Mouse (Mus musculus) cerebellum, adult 2 months (tissue): ENCODE results near the gene Kansl3. TPM values are rescaled to one million over a fixed set of nuclear protein-coding genes. Genes with fewer than 3 reads are reported as not detected.
A peak's percentile ranks its signal among the peaks of the same experiment; 100 is the strongest.

ENCODE experiments used
- DNase-seq, 2 experiments: peaks; one replicate each; pipeline ENCODE4 v3.0.0; 2021
- H3K27ac ChIP-seq: fragments of 200-500 bp; 2 replicates; pipeline ENCODE4 v1.5.1; 2012; ENCODE audit warnings: low read length, control low read depth, inconsistent platforms; ENCODE audit not compliant: insufficient read depth
- H3K27me3 ChIP-seq: fragments of 200-500 bp; 2 replicates; pipeline ENCODE4 v1.6.1; 2012; ENCODE audit warnings: inconsistent platforms, mild to moderate bottlenecking, low read length, moderate library complexity; ENCODE audit not compliant: control insufficient read depth, insufficient read depth
- H3K4me1 ChIP-seq: fragments of 200-500 bp; 2 replicates; pipeline ENCODE4 v1.6.1; 2011; ENCODE audit warnings: low read length; ENCODE audit not compliant: control insufficient read depth, insufficient read depth
- H3K4me3 ChIP-seq: fragments of 200-500 bp; replicated peaks from 2 replicates; pipeline ENCODE3; 2011; ENCODE audit warnings: mild to moderate bottlenecking, low read depth, low read length, control low read depth; ENCODE audit not compliant: insufficient read depth
- CTCF ChIP-seq: fragments of 200-500 bp; IDR thresholded peaks from 2 replicates; pipeline ENCODE4 v1.5.1; 2011; ENCODE audit warnings: low read depth, mild to moderate bottlenecking, control low read depth, low read length, moderate library complexity, borderline replicate concordance; ENCODE audit not compliant: insufficient read depth
- POLR2A ChIP-seq: fragments of 200-500 bp; IDR thresholded peaks from 2 replicates; pipeline ENCODE4 v1.6.1; 2011; ENCODE audit warnings: low read length, control low read depth, borderline replicate concordance; ENCODE audit not compliant: insufficient read depth
- WGBS: fragments of 180-500 bp; shearing (Covaris S2); methylation state at CpG from one replicate; pipeline ENCODE4 v1.1.7; 2018; 5-methylcytosine and 5-hydroxymethylcytosine counted together
- polyA plus RNA-seq: library from polyadenylated mRNA; depleted of rRNA; stranded (reverse); fragments of >200 nt; gene quantifications from 2 replicates; pipeline ENCODE4 v1.2.3, GENCODE M21; 2012

Gene Kansl3
- polyA plus RNA-seq, 1 experiment = 72.1 TPM

DNA sequence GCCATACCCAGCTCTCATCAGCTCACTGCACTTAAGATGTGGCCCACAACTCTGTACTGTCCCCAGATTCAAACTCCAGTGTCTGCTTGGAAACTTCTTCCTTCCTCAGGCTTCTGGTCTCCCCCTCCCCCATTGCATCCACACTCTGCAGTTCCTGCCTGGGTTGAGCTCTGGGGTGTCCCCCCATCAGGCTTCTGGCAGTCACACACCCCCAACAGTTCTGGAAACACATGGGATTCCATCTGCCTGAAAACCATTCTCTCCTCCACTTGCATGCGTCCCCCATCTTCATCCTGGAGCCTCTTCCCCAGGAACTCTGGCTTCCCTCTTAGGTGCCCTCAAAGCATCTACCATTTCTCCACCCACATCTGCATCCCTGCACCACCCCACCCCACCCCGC lies 42.2 kb downstream of the Kansl3 start:
- DNase-seq = no peak
- 94% methylated on average over 2 of the region's 2 CpGs for WGBS
- Histone ChIP-seq H3K4me3 (no peak overlapping the region), H3K4me1 (no peaks in the 10 kb centered on the region), H3K27me3 (no peaks in the 10 kb centered on the region), H3K27ac (no peak overlapping the region)
- TF ChIP-seq CTCF (no peak), POLR2A (no peak)

DNA sequence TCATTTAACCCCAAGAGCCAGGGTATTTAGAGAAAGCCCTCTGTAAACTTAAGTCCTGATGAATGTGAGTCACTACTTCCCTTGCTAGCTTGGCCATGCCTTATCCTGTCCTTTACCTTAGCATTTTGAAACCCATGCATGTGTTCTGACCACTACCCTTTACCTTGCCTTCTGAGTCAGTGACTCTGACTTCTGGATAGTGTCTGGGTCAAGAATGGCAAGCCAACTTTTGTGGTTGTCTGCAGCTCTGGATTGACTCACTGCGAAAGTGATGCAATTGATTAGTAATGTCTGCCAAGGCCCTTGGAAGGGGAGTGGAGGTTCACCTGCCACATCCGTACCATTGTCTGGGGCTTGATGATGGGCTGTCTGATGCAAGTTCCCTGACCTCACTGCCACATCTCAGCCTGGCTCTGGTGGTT lies 43.1 kb downstream of the Kansl3 start:
- Histone ChIP-seq H3K27ac (no peak overlapping the region), H3K4me1 (peaks cover 8% of the 10 kb centered on the region), H3K4me3 (no peak overlapping the region), H3K27me3 (no peaks in the 10 kb centered on the region)
- no peak for TF ChIP-seq CTCF
- DNase-seq = no peak
- 92% methylated on average over 2 of the region's 2 CpGs for WGBS

DNA sequence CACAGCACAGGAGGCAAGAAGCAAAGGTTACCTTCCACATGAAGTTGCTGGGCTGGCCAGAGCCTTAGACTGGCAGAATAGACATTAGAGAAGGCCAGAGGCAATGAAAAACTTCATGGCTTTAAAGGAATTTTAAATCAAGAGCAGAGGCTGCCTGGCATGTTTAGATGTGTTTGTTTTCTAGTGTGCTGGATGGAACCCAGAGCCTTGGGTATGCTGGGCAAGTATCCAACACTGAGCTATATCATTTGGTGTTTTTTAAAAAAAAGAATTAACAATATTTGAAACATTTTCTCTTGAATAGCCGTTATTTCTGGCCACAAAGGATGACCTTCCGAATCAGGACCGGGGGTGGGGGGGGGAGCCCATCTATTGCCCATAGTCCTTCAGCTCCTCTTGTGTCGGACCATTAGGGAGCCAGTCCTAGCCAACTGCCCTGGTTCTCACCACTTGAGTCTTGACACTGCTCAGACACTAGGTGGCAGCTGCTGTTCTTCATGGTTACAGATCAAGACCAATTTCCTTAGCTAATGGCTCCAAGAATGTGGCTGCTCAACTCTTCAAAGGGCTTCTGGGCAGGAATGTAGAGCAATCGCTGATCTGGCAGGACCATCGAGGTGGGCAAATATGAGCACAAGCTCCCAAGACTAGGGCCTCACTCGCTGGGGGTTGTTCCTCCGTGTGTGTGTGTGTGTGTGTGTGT lies 45.1 kb downstream of the Kansl3 start:
- WGBS = 40% methylated on average over 8 of the region's 8 CpGs
- Histone ChIP-seq H3K27me3 (no peaks in the 10 kb centered on the region), H3K4me3 (no peak overlapping the region), H3K27ac (no peak overlapping the region), H3K4me1 (peaks cover 19% of the 10 kb centered on the region)
- TF ChIP-seq CTCF (peak; percentile 70), POLR2A (no peak)
- DNase-seq = peak; percentile 56 to 66

DNA sequence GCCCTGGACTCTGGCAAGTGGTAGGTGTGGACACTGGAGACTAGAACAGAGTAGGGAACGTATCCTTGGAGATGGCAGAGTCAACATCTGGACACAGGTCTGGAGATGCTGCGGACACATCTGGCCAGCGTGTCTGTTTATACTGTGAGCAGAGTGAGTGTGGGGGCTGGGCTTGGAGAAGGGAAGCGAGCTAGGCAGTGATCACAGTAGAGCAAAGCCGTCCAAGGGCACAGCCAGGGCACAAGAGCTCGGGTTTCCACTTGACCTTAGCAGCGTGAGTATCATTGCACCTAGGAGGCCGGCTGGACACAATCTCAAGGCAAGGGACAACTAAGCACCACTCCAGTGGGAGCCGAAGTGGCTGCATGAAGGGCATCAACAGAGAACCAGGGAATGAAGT lies 45.9 kb downstream of the Kansl3 start:
- TF ChIP-seq CTCF (no peak), POLR2A (no peak)
- no peak for DNase-seq
- 92% methylated on average over 9 of the region's 9 CpGs for WGBS
- Histone ChIP-seq H3K27me3 (no peaks in the 10 kb centered on the region), H3K27ac (no peak overlapping the region), H3K4me1 (peaks cover 19% of the 10 kb centered on the region), H3K4me3 (no peak overlapping the region)

DNA sequence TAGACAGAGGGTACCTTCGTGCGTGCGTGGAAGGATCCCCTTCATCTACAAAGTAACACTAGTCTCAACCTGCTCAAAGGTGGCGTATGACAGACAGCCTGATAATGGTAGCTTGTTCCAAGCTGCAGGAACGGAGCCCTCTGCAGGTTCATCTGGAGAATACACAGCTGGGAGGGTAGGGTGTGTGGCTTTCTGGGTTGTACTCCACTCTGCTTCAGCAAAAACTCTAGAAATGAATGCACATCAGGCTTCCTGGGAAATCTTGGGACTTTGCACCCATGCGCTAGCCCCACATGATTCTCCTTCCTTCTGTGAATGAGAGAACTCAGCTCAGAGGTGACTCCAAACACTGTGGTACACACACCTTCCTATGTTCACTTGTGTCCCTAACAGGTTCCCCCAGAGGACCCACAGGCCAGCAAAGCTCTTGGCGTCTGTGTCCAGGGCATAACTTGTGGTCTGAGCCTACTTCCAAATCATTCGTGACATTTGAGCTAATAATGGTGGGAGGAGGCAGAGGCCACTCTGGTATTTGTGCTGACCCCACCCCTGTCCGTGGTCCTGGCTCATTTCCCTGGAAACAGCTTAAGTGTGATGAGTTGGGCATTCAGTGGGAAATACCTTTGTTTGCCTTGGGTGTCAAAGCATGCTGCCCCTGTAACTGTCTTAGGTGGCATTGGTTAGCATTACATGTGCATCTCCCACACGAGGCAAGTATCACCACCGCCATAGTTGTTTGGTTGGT lies 47.0 kb downstream of the Kansl3 start:
- WGBS = 80% methylated on average over 11 of the region's 11 CpGs
- H3K4me1 ChIP-seq = peaks cover 19% of the 10 kb centered on the region
- H3K4me3 ChIP-seq = no peak overlapping the region
- TF ChIP-seq CTCF (peak; percentile 39; the same call in 1 of the 2 replicates), POLR2A (no peak)
- no peak for DNase-seq
- H3K27ac ChIP-seq = no peak overlapping the region
- no peaks in the 10 kb centered on the region for H3K27me3 ChIP-seq

DNA sequence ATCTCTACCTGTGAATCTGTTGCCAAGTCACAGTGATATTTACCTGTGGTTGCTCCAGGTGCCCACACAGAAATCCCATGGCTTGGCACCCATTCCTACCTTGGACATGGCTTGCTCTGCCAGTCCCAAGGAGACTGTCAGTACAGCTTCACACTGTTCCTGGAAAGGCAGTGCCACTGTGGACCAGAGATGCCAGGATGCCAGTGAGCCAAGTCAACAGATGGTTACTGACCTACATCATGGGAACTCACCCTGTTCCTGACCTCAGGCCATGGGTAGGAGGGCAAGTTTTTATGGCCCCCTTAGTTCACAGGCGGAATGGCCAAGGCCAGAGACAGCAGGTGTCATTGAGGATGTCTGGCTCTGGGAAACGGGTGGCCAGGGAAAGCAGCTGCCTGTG lies 47.8 kb downstream of the Kansl3 start:
- H3K4me3 ChIP-seq = no peak overlapping the region
- 8% methylated on average over 2 of the region's 2 CpGs for whole genome bisulfite sequencing
- no peak overlapping the region for H3K27ac ChIP-seq
- TF ChIP-seq POLR2A = no peak
- TF ChIP-seq CTCF = no peak
- H3K4me1 ChIP-seq = peaks cover 19% of the 10 kb centered on the region
- DNase-seq = peak; percentile 57 to 75
- H3K27me3 ChIP-seq = no peaks in the 10 kb centered on the region

DNA sequence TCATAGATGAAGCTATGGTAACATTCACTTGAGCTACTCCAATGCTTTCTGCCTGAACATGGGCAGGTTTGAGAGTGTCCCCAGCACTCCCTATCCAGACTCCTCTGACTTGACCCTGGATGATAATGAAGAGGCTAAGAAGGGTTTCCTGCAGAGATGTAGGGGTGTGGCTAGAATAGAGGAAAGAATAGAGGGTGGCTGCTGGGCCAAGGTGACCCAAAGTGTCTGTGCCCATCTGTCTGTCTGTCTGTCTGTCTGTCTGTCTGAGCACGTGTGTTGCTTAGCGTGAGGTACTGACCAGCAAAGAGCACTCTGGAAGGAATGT lies 53.2 kb downstream of the Kansl3 start:
- H3K4me3 ChIP-seq = no peak overlapping the region
- H3K27me3 ChIP-seq = no peaks in the 10 kb centered on the region
- no peak for TF ChIP-seq CTCF
- TF ChIP-seq POLR2A = no peak
- peaks cover 9% of the 10 kb centered on the region for H3K4me1 ChIP-seq
- WGBS = 98% methylated on average over 2 of the region's 2 CpGs
- no peak for DNase-seq
- no peak overlapping the region for H3K27ac ChIP-seq
